Mouse (Mus musculus) ES-Bruce4 (cell line): ENCODE data around the gene Sco1. TPM values are rescaled to one million over a fixed set of nuclear protein-coding genes. Genes with fewer than 3 reads are reported as not detected.

Source experiments
- H3K27ac ChIP-seq: 2 replicates; pipeline ENCODE4 v1.5.1; 2012; ENCODE audit warnings: low read length, inconsistent platforms; ENCODE audit not compliant: insufficient read depth
- H3K27me3 ChIP-seq: 2 replicates; pipeline ENCODE4 v1.6.1; 2012; ENCODE audit warnings: mild to moderate bottlenecking, low read length, inconsistent platforms; ENCODE audit not compliant: control insufficient read depth, poor library complexity, insufficient read depth, severe bottlenecking
- H3K36me3 ChIP-seq: 2 replicates; pipeline ENCODE4 v1.6.1; 2012; ENCODE audit warnings: inconsistent platforms, mild to moderate bottlenecking, low read length, moderate library complexity; ENCODE audit not compliant: control insufficient read depth, poor library complexity, insufficient read depth, severe bottlenecking
- H3K4me1 ChIP-seq: one replicate; pipeline ENCODE4 v1.8.1; 2011; ENCODE audit warnings: low read length; ENCODE audit not compliant: control insufficient read depth, insufficient read depth
- H3K4me3 ChIP-seq: 2 replicates; pipeline ENCODE4 v1.5.1; 2011; ENCODE audit warnings: low read depth, mild to moderate bottlenecking, low read length
- H3K9ac ChIP-seq: 2 replicates; pipeline ENCODE4 v1.6.1; 2012; ENCODE audit warnings: low read depth, mild to moderate bottlenecking, inconsistent platforms; ENCODE audit not compliant: poor library complexity, severe bottlenecking
- H3K9me3 ChIP-seq: replicated peaks from 2 replicates; pipeline ENCODE4 v1.6.1; 2012; ENCODE audit warnings: mild to moderate bottlenecking, low read length, inconsistent platforms; ENCODE audit not compliant: control insufficient read depth, poor library complexity, insufficient read depth, severe bottlenecking
- CTCF ChIP-seq: IDR thresholded peaks from one replicate; pipeline ENCODE4 v1.8.1; 2011; ENCODE audit warnings: low read depth, low read length
- EP300 ChIP-seq: IDR thresholded peaks from 2 replicates; pipeline ENCODE4 v1.6.1; 2011; ENCODE audit warnings: low read depth, low read length; ENCODE audit not compliant: insufficient read depth
- POLR2A ChIP-seq: IDR thresholded peaks from one replicate; pipeline ENCODE4 v1.8.1; 2011; ENCODE audit warnings: low read length; ENCODE audit not compliant: insufficient read depth
- polyA plus RNA-seq: library from polyadenylated mRNA; stranded (reverse); fragments of >200 nt; gene quantifications from 2 replicates; pipeline ENCODE4 v1.2.4, GENCODE M21; 2011; ENCODE audit warnings: low read depth; ENCODE audit not compliant: missing spikeins, insufficient read depth, insufficient read length

The Sco1 gene
- polyA plus RNA-seq, 1 experiment = 44.2 TPM

- Histone ChIP-seq H3K4me3 (no peak overlapping the region), H3K4me1 (no peaks in the 10 kb centered on the region), H3K9ac (no peak overlapping the region), H3K27me3 (no peaks in the 10 kb centered on the region), H3K9me3 (no peaks in the 10 kb centered on the region), H3K27ac (no peak overlapping the region), H3K36me3 (no peaks in the 10 kb centered on the region)
- no peak for TF ChIP-seq POLR2A
- TF ChIP-seq EP300 = no peak
- no peak for TF ChIP-seq CTCF
Measured at GRCm38 (mm10) chr11:67106973-67107372, 54.5 kb downstream of the Sco1 start.

GRCm38 (mm10) chr11:67110168-67110948 is 57.9 kb downstream of the Sco1 start:
- TF ChIP-seq POLR2A (no peak), CTCF (peak; percentile 96), EP300 (no peak)
- Histone ChIP-seq H3K4me1 (no peaks in the 10 kb centered on the region), H3K36me3 (no peaks in the 10 kb centered on the region), H3K27me3 (no peaks in the 10 kb centered on the region), H3K4me3 (no peak overlapping the region), H3K27ac (no peak overlapping the region), H3K9ac (no peak overlapping the region), H3K9me3 (no peaks in the 10 kb centered on the region)

- TF ChIP-seq CTCF (peak; percentile 32), POLR2A (no peak), EP300 (no peak)
Measured at GRCm38 (mm10) chr11:67112019-67112850, 59.8 kb downstream of the Sco1 start.

GRCm38 (mm10) chr11:67112851-67113202 is 60.4 kb downstream of the Sco1 start:
- H3K4me3 ChIP-seq = no peak overlapping the region
- TF ChIP-seq CTCF (peak; percentile 75), EP300 (no peak)
- no peaks in the 10 kb centered on the region for H3K27me3 ChIP-seq
- H3K27ac ChIP-seq = no peak overlapping the region
- no peaks in the 10 kb centered on the region for H3K9me3 ChIP-seq
- H3K9ac ChIP-seq = no peak overlapping the region
- H3K36me3 ChIP-seq = no peaks in the 10 kb centered on the region
- no peaks in the 10 kb centered on the region for H3K4me1 ChIP-seq

More at GRCm38 (mm10) chr11:67112019-67112850, 59.8 kb downstream of the Sco1 start:
- Histone ChIP-seq H3K4me3 (no peak overlapping the region), H3K36me3 (no peaks in the 10 kb centered on the region), H3K9ac (no peak overlapping the region), H3K4me1 (no peaks in the 10 kb centered on the region), H3K9me3 (no peaks in the 10 kb centered on the region), H3K27ac (no peak overlapping the region), H3K27me3 (no peaks in the 10 kb centered on the region)

- Histone ChIP-seq H3K4me3 (no peak overlapping the region), H3K36me3 (no peaks in the 10 kb centered on the region), H3K27me3 (no peaks in the 10 kb centered on the region), H3K9me3 (no peaks in the 10 kb centered on the region), H3K9ac (no peak overlapping the region), H3K4me1 (no peaks in the 10 kb centered on the region), H3K27ac (no peak overlapping the region)
- TF ChIP-seq POLR2A = no peak
- TF ChIP-seq CTCF = no peak
- TF ChIP-seq EP300 = no peak
Measured at GRCm38 (mm10) chr11:67113381-67113780, 60.9 kb downstream of the Sco1 start.

- Histone ChIP-seq H3K36me3 (no peaks in the 10 kb centered on the region), H3K27me3 (no peaks in the 10 kb centered on the region), H3K4me1 (no peaks in the 10 kb centered on the region), H3K9ac (no peak overlapping the region), H3K27ac (no peak overlapping the region), H3K9me3 (no peaks in the 10 kb centered on the region), H3K4me3 (no peak overlapping the region)
- TF ChIP-seq POLR2A (no peak), CTCF (no peak), EP300 (no peak)
Measured at GRCm38 (mm10) chr11:67114261-67114660, 61.8 kb downstream of the Sco1 start.
